ENCODE assay signal across 9 mouse cellular contexts in the genomic region with DNA sequence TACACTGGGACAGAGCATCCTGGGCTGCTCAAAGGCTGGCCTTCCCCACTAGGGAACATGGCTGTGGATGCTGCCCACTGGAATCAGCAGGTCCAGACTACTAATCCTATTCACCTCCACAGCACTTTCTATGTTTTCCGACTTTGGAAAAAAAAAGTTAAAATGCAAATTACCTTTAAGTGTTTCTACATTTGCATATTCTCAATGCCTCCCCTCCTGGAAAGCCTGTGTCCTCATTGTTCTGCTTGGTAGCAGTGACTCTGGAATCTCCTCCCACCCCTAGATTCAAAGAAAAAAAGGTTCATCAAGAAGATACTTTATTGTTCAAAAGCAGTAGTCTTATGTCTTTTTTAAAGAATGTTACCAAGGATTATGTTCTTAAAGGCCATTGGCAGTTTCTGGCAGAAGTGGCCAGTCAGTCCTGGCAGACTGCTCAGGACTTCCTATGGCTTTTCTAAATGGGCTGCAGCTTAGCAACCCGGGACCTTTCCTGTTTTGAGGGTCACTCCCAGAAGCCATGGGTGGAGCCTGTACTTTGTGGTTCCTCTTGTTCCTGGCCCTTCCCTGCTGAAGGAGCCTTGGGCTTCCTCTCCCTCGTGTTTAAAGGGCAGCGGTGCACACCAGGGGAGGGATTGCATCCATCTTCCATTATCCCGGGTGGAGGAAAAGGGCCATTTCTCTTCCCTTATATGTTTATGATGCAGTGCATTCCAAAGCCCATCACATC. TPM values are rescaled to one million over a fixed set of nuclear protein-coding genes. Genes with fewer than 3 reads are reported as not detected.
DNase-seq lines count a peak whose midpoint lies in the region; ATAC-seq and TF ChIP-seq lines count a peak whose summit lies in the region.
"Had no signal": no experiment of that assay in that cellular context is flagged by ENCODE, and none has a peak within 500 bp of the region (broad histone marks: within the 10 kb centered on the region; RNA-seq: fewer than 3 reads in every experiment).

No protein-coding gene starts in this region.

- WGBS in midbrain, embryonic 10.5 days = 10% methylated on average over 5 of the region's 5 CpGs
- under 1% methylated on average over 5 of the region's 5 CpGs for WGBS in midbrain, embryonic 16.5 days
- 52% methylated on average over 5 of the region's 5 CpGs for WGBS in small intestine, adult 2 months

- no peak overlapping the region for H3K4me2 ChIP-seq in midbrain, embryonic 16.5 days (ENCODE audit: low read length)

- TF ChIP-seq CTCF in small intestine, adult 2 months (IDR thresholded peaks at IDR 0.05; ENCODE audit: extremely low read depth, insufficient read length, insufficient replicate concordance, low read depth, low read length) = no peak

- H3K9me3 ChIP-seq in midbrain, embryonic 10.5 days (replicated peaks) = no peaks in the 10 kb centered on the region
- no peaks in the 10 kb centered on the region for H3K9me3 ChIP-seq in midbrain, embryonic 16.5 days (replicated peaks; ENCODE audit: control insufficient read depth, low read length, poor library complexity, severe bottlenecking)

- no peak overlapping the region for H3K9ac ChIP-seq in midbrain, embryonic 16.5 days (ENCODE audit: low read depth, low read length)

- H3K27me3 ChIP-seq in midbrain, embryonic 10.5 days (ENCODE audit: low read depth, poor library complexity, severe bottlenecking) = peaks cover 92% of the 10 kb centered on the region
- no peaks in the 10 kb centered on the region for H3K27me3 ChIP-seq in midbrain, embryonic 16.5 days (ENCODE audit: control insufficient read depth, insufficient read depth, low read depth, low read length)
- H3K27me3 ChIP-seq in small intestine, adult 2 months (ENCODE audit: control insufficient read depth, insufficient read depth, low read length) = no peaks in the 10 kb centered on the region

- no peak for TF ChIP-seq POLR2A in small intestine, adult 2 months (IDR thresholded peaks at IDR 0.05; ENCODE audit: low read depth, low read length)

- H3K4me1 ChIP-seq in midbrain, embryonic 10.5 days = peaks cover 74% of the 10 kb centered on the region
- H3K4me1 ChIP-seq in midbrain, embryonic 16.5 days (ENCODE audit: control insufficient read depth, insufficient read depth, low read length) = peaks cover 13% of the 10 kb centered on the region
- H3K4me1 ChIP-seq in small intestine, adult 2 months (ENCODE audit: control insufficient read depth, insufficient read depth, insufficient read length, low read length) = no peaks in the 10 kb centered on the region

- 0 out of 2 replicates have a peak, but pooled peaks cover 4% of the 10 kb centered on the region for H3K36me3 ChIP-seq in midbrain, embryonic 10.5 days
- no peaks in the 10 kb centered on the region for H3K36me3 ChIP-seq in midbrain, embryonic 16.5 days (ENCODE audit: control insufficient read depth, insufficient read depth, low read length)
- H3K36me3 ChIP-seq in small intestine, adult 2 months (ENCODE audit: control insufficient read depth, insufficient read depth, low read length) = 0 out of 2 replicates have a peak, but pooled peaks cover 2% of the 10 kb centered on the region

- peak; percentile 61 for DNase-seq in midbrain, embryonic 10.5 days (ENCODE audit: low spot score)
- DNase-seq in heart, adult 8-10 months (ENCODE audit: low spot score) = peak; percentile 82
- DNase-seq in kidney, postnatal 36 days = peak; percentile 65 to 77
- DNase-seq in right cerebral cortex, adult 18-20 months = no peak
- DNase-seq in cerebellum, adult 8-10 months = no peak
- no peak for DNase-seq in ovary, postnatal 10 days (ENCODE audit: low spot score)

- peak overlapping the region; percentile 67 for H3K27ac ChIP-seq in midbrain, embryonic 10.5 days (replicated peaks)
- no peak overlapping the region for H3K27ac ChIP-seq in midbrain, embryonic 16.5 days (ENCODE audit: low read length)
- H3K27ac ChIP-seq in small intestine, adult 2 months (ENCODE audit: insufficient read depth, low read depth, low read length) = peak overlapping the region; percentile 21; the same call in 1 of the 2 replicates

- peak overlapping the region; percentile 11; the same call in 1 of the 2 replicates for H3K4me3 ChIP-seq in midbrain, embryonic 10.5 days
- no peak overlapping the region for H3K4me3 ChIP-seq in midbrain, embryonic 16.5 days (ENCODE audit: low read depth, low read length)
- H3K4me3 ChIP-seq in small intestine, adult 2 months (ENCODE audit: low read depth, low read length) = no peak overlapping the region

- ATAC-seq in midbrain, embryonic 16.5 days = no peak

RNA-seq across cellular contexts. Expression of a gene that starts 54.5 kb away (rescaled TPM):
- 3.6 and 4.6 TPM in 2 replicates for polyA plus RNA-seq in midbrain, embryonic 10.5 days (2016; fragmentation: Nextera tagmentation; extraction: Ambion mirVana)
- polyA plus RNA-seq in midbrain, embryonic 16.5 days (2015; fragmentation: Nextera tagmentation; extraction: Ambion mirVana) = 29.7 and 62.2 TPM in 2 replicates
- under 1 TPM in 1 of 4 experiments, not detected in 3; 0.22 TPM for total RNA-seq in heart, adult 8-10 months (2022)
- polyA plus RNA-seq in small intestine, adult 2 months (2012; rRNA removed) = 0.11 TPM in 1 of 2 replicates, not detected in the other
- polyA plus RNA-seq: intestine, embryonic 14.5 days had no signal

Comparison
In these comparisons a context has a peak if more than half of its experiments do, and no peak if none do; other contexts are left out.
1. DNase-seq: peak in midbrain, embryonic 10.5 days (single experiment), heart, adult 8-10 months (single experiment) and kidney, postnatal 36 days (2 of 2); none in right cerebral cortex, adult 18-20 months (single experiment), cerebellum, adult 8-10 months (single experiment) and ovary, postnatal 10 days (single experiment).